Mouse (Mus musculus): ENCODE measurements at regions not wholly inside any gene's neighbourhood (a gene's known extent, or its start where the extent isn't known, plus 50 kb on each side); places are given as distances from the start of the nearest gene placed in this dataset.
A peak's percentile ranks its signal among the peaks of the same experiment; 100 is the strongest.

GRCm38 (mm10) chr16:76782656-76783055 is 230.8 kb upstream of the Usp25 start:
- TF ChIP-seq CTCF (IDR thresholded peaks at IDR 0.05; ENCODE audit: low read depth) = no peak
- WGBS = 51% methylated on average over 5 of the region's 5 CpGs

DNA sequence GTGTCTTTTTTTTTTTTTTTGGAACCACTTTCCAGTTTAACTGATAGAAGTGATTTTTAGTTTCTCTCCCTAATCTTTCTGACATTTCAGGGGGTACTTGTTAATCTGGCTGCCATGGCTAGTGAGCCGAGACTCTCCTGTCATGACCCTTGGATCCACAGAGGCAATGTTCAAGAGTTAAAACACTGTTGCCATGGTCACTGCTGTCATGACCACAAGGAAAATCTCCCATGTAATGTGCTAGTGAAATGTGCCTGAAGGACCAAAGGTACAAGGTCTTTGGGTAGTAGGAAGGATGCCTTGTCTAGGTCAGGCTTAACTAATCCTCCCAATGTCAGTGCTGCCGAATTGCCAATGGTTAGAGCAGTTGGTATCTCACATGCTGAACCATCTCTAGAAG is 237.7 kb upstream of the Usp25 start:
- no peak overlapping the region for H3K4me2 ChIP-seq (ENCODE audit: low read depth)
- H3K27me3 ChIP-seq (ENCODE audit: insufficient read depth, low read length) = no peaks in the 10 kb centered on the region
- 76% methylated on average over 2 of the region's 2 CpGs for WGBS
- DNase-seq (no peak), ATAC-seq (no peak)
- H3K9me3 ChIP-seq (ENCODE audit: low read length) = no peaks in the 10 kb centered on the region
- TF ChIP-seq CTCF (IDR thresholded peaks at IDR 0.05; ENCODE audit: low read depth) = no peak
- H3K9ac ChIP-seq = no peak overlapping the region
- no peak overlapping the region for H3K4me3 ChIP-seq (ENCODE audit: low read depth, low read length)
- no peaks in the 10 kb centered on the region for H3K36me3 ChIP-seq (ENCODE audit: insufficient read depth)
- no peak overlapping the region for H3K27ac ChIP-seq (ENCODE audit: low read depth, low read length)
- no peaks in the 10 kb centered on the region for H3K4me1 ChIP-seq (ENCODE audit: insufficient read depth)

More at GRCm38 (mm10) chr16:76782656-76783055, 230.8 kb upstream of the Usp25 start:
- no peak overlapping the region for H3K27ac ChIP-seq (ENCODE audit: low read depth, low read length)
- H3K9me3 ChIP-seq (ENCODE audit: low read length) = no peaks in the 10 kb centered on the region
- no peak overlapping the region for H3K4me2 ChIP-seq (ENCODE audit: low read depth)
- no peaks in the 10 kb centered on the region for H3K4me1 ChIP-seq (ENCODE audit: insufficient read depth)
- ATAC-seq (no peak), DNase-seq (no peak)
- H3K4me3 ChIP-seq (ENCODE audit: low read depth, low read length) = no peak overlapping the region
- H3K36me3 ChIP-seq (ENCODE audit: insufficient read depth) = no peaks in the 10 kb centered on the region
- no peaks in the 10 kb centered on the region for H3K27me3 ChIP-seq (ENCODE audit: insufficient read depth, low read length)
- no peak overlapping the region for H3K9ac ChIP-seq

- ATAC-seq (no peak), DNase-seq (no peak)
- Histone ChIP-seq H3K9me3 (ENCODE audit: low read length) (no peaks in the 10 kb centered on the region), H3K27me3 (ENCODE audit: insufficient read depth, low read length) (no peaks in the 10 kb centered on the region), H3K9ac (no peak overlapping the region), H3K36me3 (ENCODE audit: insufficient read depth) (no peaks in the 10 kb centered on the region), H3K4me3 (ENCODE audit: low read depth, low read length) (no peak overlapping the region), H3K27ac (ENCODE audit: low read depth, low read length) (no peak overlapping the region), H3K4me1 (ENCODE audit: insufficient read depth) (no peaks in the 10 kb centered on the region), H3K4me2 (ENCODE audit: low read depth) (no peak overlapping the region)
- 77% methylated on average over 8 of the region's 8 CpGs for WGBS
- TF ChIP-seq CTCF (IDR thresholded peaks at IDR 0.05; ENCODE audit: low read depth) = no peak
Observed at GRCm38 (mm10) chr16:76774032-76774431, 239.5 kb upstream of the Usp25 start.

GRCm38 (mm10) chr16:76773466-76773865 is 240.0 kb upstream of the Usp25 start:
- no peak for ATAC-seq
- no peak for TF ChIP-seq CTCF (IDR thresholded peaks at IDR 0.05; ENCODE audit: low read depth)
- Histone ChIP-seq H3K9me3 (ENCODE audit: low read length) (no peaks in the 10 kb centered on the region), H3K4me2 (ENCODE audit: low read depth) (no peak overlapping the region), H3K27ac (ENCODE audit: low read depth, low read length) (no peak overlapping the region), H3K9ac (no peak overlapping the region), H3K4me1 (ENCODE audit: insufficient read depth) (no peaks in the 10 kb centered on the region), H3K4me3 (ENCODE audit: low read depth, low read length) (no peak overlapping the region), H3K36me3 (ENCODE audit: insufficient read depth) (no peaks in the 10 kb centered on the region), H3K27me3 (ENCODE audit: insufficient read depth, low read length) (no peaks in the 10 kb centered on the region)
- no peak for DNase-seq

- no peak overlapping the region for H3K4me2 ChIP-seq (ENCODE audit: low read depth)
- no peak overlapping the region for H3K9ac ChIP-seq
- ATAC-seq = no peak
- no peaks in the 10 kb centered on the region for H3K36me3 ChIP-seq (ENCODE audit: insufficient read depth)
- DNase-seq = no peak
- H3K27ac ChIP-seq (ENCODE audit: low read depth, low read length) = no peak overlapping the region
- 85% methylated on average over 9 of the region's 9 CpGs for WGBS
- H3K9me3 ChIP-seq (ENCODE audit: low read length) = no peaks in the 10 kb centered on the region
- no peaks in the 10 kb centered on the region for H3K27me3 ChIP-seq (ENCODE audit: insufficient read depth, low read length)
- H3K4me1 ChIP-seq (ENCODE audit: insufficient read depth) = no peaks in the 10 kb centered on the region
- H3K4me3 ChIP-seq (ENCODE audit: low read depth, low read length) = no peak overlapping the region
- TF ChIP-seq CTCF (IDR thresholded peaks at IDR 0.05; ENCODE audit: low read depth) = peak; percentile 40
Observed at GRCm38 (mm10) chr16:76768607-76769006, 244.9 kb upstream of the Usp25 start.

GRCm38 (mm10) chr16:76766636-76767035 is 246.9 kb upstream of the Usp25 start:
- 83% methylated on average over 3 of the region's 3 CpGs for WGBS
- TF ChIP-seq CTCF (IDR thresholded peaks at IDR 0.05; ENCODE audit: low read depth) = no peak
- no peaks in the 10 kb centered on the region for H3K27me3 ChIP-seq (ENCODE audit: insufficient read depth, low read length)
- H3K9me3 ChIP-seq (ENCODE audit: low read length) = no peaks in the 10 kb centered on the region
- no peak overlapping the region for H3K4me3 ChIP-seq (ENCODE audit: low read depth, low read length)
- H3K9ac ChIP-seq = no peak overlapping the region
- DNase-seq (no peak), ATAC-seq (no peak)
- H3K36me3 ChIP-seq (ENCODE audit: insufficient read depth) = no peaks in the 10 kb centered on the region
- H3K27ac ChIP-seq (ENCODE audit: low read depth, low read length) = no peak overlapping the region
- H3K4me1 ChIP-seq (ENCODE audit: insufficient read depth) = no peaks in the 10 kb centered on the region
- no peak overlapping the region for H3K4me2 ChIP-seq (ENCODE audit: low read depth)

DNA sequence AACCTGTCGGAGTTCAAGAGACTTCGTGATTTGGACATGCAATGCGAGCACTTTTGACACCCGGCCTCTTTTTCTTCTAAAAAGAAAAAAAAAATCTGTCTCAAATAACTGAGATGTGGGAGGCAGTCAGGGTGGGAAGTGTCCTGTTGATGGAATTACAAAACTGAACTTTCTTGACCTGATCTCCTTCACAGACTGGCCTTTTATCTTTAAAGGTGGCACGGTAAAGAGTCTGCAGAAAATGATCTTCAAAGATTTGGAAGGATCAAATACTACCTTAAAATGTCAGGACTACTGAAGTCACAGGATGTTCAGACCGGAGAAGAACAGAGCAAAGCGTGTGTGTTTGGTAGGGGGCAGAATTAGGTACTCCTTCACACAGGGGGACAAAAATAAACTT is 248.0 kb upstream of the Usp25 start:
- Histone ChIP-seq H3K9me3 (ENCODE audit: low read length) (no peaks in the 10 kb centered on the region), H3K9ac (no peak overlapping the region), H3K4me2 (ENCODE audit: low read depth) (no peak overlapping the region), H3K4me1 (ENCODE audit: insufficient read depth) (no peaks in the 10 kb centered on the region), H3K36me3 (ENCODE audit: insufficient read depth) (no peaks in the 10 kb centered on the region), H3K4me3 (ENCODE audit: low read depth, low read length) (no peak overlapping the region), H3K27me3 (ENCODE audit: insufficient read depth, low read length) (no peaks in the 10 kb centered on the region), H3K27ac (ENCODE audit: low read depth, low read length) (no peak overlapping the region)
- TF ChIP-seq CTCF (IDR thresholded peaks at IDR 0.05; ENCODE audit: low read depth) = no peak
- 52% methylated on average over 7 of the region's 7 CpGs for WGBS
- ATAC-seq (no peak), DNase-seq (no peak)

- Histone ChIP-seq H3K27ac (ENCODE audit: low read depth, low read length) (no peak overlapping the region), H3K4me3 (ENCODE audit: low read depth, low read length) (no peak overlapping the region), H3K9me3 (ENCODE audit: low read length) (no peaks in the 10 kb centered on the region), H3K9ac (no peak overlapping the region), H3K4me1 (ENCODE audit: insufficient read depth) (no peaks in the 10 kb centered on the region), H3K36me3 (ENCODE audit: insufficient read depth) (no peaks in the 10 kb centered on the region), H3K4me2 (ENCODE audit: low read depth) (no peak overlapping the region), H3K27me3 (ENCODE audit: insufficient read depth, low read length) (no peaks in the 10 kb centered on the region)
- ATAC-seq = no peak
- WGBS = 78% methylated on average over 5 of the region's 5 CpGs
- DNase-seq = no peak
- no peak for TF ChIP-seq CTCF (IDR thresholded peaks at IDR 0.05; ENCODE audit: low read depth)
Observed at GRCm38 (mm10) chr16:76764994-76765393, 248.5 kb upstream of the Usp25 start.

Measured in forebrain, postnatal 0 days (tissue).